Mouse (Mus musculus) olfactory bulb, adult 2 months (tissue): Measurements from ENCODE around the gene Fam3a.
"Not testable (repeated sequence)": the region's sequence is repeated elsewhere in the genome, so short reads cannot be mapped to it uniquely, and the experiment has no call there.

Experiments used
- CTCF ChIP-seq: fragments of 200-500 bp; IDR thresholded peaks from 2 replicates; pipeline ENCODE4 v1.5.1; 2012; ENCODE audit warnings: low read depth, mild to moderate bottlenecking, low read length, moderate library complexity; ENCODE audit not compliant: insufficient read depth
- POLR2A ChIP-seq: fragments of 200-500 bp; IDR thresholded peaks from 2 replicates; pipeline ENCODE4 v1.6.1; 2012; ENCODE audit warnings: mild to moderate bottlenecking, low read depth, low read length, moderate library complexity; ENCODE audit not compliant: insufficient read depth

DNA sequence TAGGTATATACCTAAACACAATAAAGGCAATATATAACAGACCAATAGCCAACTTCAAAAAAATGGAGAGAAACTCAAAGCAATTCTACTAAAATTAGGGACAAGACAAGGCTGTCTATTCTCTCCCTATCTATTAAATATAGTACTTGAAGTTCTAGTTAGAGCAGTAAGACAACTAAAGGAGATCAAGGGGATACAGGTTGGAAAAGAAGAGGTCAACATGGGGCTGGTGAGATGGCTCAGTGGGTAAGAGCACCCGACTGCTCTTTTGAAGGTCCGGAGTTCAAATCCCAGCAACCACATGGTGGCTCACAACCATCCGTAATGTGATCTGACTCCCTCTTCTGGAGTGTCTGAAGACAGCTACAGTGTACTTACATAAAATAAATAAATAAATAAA lies 36.0 kb downstream of the Fam3a start:
- TF ChIP-seq POLR2A, CTCF: not testable (repeated sequence)
